Mouse (Mus musculus): Measurements from ENCODE around the gene Hk2.

DNA sequence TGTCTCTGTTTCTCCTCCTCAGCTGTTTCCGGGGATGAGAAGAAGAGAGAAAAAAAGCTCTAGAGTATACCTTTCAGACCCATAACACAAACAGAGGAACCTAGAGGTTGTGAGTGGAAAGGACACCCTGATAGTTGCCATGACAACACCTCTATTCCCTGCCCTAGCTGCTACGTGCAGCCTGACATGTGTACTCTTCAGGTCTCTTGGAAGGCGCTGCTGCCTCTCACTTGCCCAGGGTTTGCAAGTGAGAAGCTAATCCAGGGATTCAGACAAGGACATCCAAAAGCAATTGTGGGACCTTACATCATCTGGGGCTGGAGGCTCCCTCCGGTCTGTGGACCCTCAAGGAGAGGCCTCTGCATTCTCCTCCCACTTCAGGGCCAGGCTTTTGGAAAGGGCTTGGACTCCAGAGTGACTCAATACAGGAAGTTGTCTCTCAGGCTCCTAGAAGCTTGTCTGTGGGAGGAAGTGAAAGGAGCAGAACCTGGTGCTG lies 47.6 kb upstream of the Hk2 start:
- TF ChIP-seq CTCF (conservative IDR thresholded peaks at IDR 0.05; ENCODE audit: low read length) (no peak), POU5F1 (IDR thresholded peaks at IDR 0.05; ENCODE audit: borderline replicate concordance, low read length) (no peak), NANOG (IDR thresholded peaks at IDR 0.05; ENCODE audit: borderline replicate concordance, low read length) (no peak)

Measured in E14TG2a.4 (cell line).